Mouse (Mus musculus) gastrocnemius, postnatal 14 days (tissue): ENCODE data around the gene Srgap2. TPM values are rescaled to one million over a fixed set of nuclear protein-coding genes. Genes with fewer than 3 reads are reported as not detected.
A peak's percentile ranks its signal among the peaks of the same experiment; 100 is the strongest.

Experiments
- DNase-seq: peaks from one replicate; pipeline ENCODE4 v3.0.0; 2021; ENCODE audit warnings: mixed read lengths
- intact Hi-C: fragments of 180-260 bp; cut with DNase I; formaldehyde crosslinking; loops from one replicate; pipeline ENCODE4 v1.15.1; 2025; ENCODE audit warnings: low total_unique reads
- total RNA-seq, 2 experiments: library from RNA; stranded (reverse); gene quantifications; 2 replicates each; pipeline ENCODE4 v1.2.3; 2021

Srgap2 gene
- total RNA-seq, 2 experiments from 2014 or later: 21.2 to 21.5 TPM

- DNase-seq: no peak
- intact Hi-C loops: no loop called here
These were observed 215.9 kb downstream of the Srgap2 start for GRCm38 (mm10) chr1:131311284-131311683.

DNA sequence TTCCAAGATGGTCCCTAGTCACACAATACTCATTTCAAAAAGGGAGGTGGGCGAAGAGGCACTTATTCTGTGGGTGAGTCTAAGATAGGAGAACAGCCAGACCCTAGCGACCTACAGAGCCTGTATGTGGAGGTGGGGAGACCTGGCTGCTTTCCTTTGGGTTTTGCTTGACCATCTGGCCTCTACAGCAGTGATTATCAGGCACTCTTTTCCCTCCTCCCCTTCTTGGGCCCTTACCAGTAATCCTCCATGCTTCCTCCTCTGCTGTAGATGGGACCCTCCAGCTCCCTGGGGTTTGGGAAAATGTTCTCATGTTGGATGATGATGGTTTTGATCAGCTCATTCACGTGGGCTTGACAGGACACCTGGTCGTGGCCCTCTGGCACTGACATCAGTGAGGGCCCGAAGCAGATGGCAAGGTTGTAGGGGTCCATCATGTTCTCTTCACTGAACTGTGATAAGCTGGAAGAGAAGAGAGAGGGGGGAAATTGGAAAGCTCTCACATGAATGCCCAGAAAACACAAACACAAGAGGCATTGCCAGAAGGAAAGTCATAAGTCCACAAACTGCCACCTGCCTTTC, 216.8 kb downstream of the Srgap2 start:
- intact Hi-C loops: no loop called here
- DNase-seq: no peak

DNA sequence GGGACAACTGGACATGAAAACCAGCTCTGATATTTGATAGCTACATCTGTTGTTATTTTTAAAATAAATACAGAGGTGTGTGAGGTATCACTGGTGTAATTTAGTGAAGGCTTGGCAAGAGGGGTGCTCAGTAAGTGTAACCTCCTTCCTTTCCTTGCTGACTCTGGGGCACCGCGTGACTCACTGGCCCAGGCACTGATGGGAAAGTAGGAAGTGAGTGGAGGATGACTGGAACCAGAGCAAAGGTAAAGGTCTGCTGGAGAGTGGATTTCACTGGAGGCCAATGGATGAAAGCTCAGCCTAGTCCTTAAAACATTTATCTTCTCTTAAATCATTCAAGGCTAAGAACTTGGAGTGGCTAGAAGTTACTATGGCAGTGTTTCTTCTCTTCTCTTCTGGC, 226.4 kb downstream of the Srgap2 start:
- intact Hi-C loops: no loop called here
- no peak for DNase-seq

GRCm38 (mm10) chr1:131299788-131300187, 227.4 kb downstream of the Srgap2 start:
- intact Hi-C loops: no loop called here
- DNase-seq: no peak

- intact Hi-C loops: no loop called here
- DNase-seq: no peak
These were observed 227.9 kb downstream of the Srgap2 start for GRCm38 (mm10) chr1:131299240-131299639.

- intact Hi-C loops: no loop called here
- DNase-seq: no peak
These were observed 229.0 kb downstream of the Srgap2 start for GRCm38 (mm10) chr1:131298171-131298570.

GRCm38 (mm10) chr1:131296726-131297125, 230.4 kb downstream of the Srgap2 start:
- no peak for DNase-seq
- intact Hi-C loops: no loop called here

DNA sequence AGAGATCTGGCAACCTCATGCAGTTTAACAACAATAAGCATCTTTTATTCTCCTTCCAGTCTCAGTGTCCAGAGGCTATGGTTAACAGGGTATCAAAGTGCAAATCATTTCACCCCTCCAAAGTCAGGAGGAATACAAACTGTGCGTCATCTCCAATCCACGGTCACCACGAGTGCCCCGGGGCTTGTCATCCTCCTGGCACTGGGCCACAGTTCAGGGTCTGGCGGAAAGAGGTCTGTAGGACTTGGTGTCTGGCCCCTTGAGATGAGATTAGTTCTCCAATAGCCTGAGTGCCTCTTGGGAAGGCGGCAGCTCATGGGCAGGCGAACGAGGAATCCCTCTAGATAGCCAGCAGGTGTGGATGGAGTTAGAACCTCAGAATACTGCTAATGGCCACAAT, 232.0 kb downstream of the Srgap2 start:
- no peak for DNase-seq
- intact Hi-C loops: no loop called here

- DNase-seq: no peak
- intact Hi-C loops: loop anchor here (5.0 kb wide), 1 partner anchor 263 kb away; no protein-coding TSS in a partner anchor
These were observed 233.3 kb downstream of the Srgap2 start for GRCm38 (mm10) chr1:131293922-131294250.

- intact Hi-C loops: loop anchor here (5.0 kb wide), 1 partner anchor 264 kb away; no protein-coding TSS in a partner anchor
- DNase-seq: no peak
These were observed 233.8 kb downstream of the Srgap2 start for GRCm38 (mm10) chr1:131293221-131293921.

GRCm38 (mm10) chr1:131290648-131291047, 236.5 kb downstream of the Srgap2 start:
- DNase-seq: peak; percentile 50
- intact Hi-C loops: loop anchor here (5.0 kb wide), 1 partner anchor 267 kb away; no protein-coding TSS in a partner anchor

DNA sequence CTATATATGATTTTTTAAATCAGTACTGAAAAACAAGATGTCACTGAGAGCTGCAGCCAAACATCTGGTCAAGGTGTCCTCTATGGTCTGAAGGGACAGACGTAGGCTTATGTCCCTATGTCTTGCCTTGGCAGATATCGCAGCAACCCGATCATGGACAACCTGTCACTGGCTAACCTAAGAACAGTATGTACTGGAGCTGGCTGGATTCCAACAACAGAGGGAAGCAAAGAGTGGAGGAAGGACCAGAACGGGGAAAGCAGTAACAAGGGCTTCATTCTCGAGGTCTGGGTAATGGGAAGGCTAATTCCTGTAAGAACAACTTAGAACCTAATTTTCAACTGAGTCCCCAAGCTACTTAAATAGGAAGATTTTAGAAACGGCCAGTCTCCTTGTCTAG, 238.2 kb downstream of the Srgap2 start:
- DNase-seq: no peak
- intact Hi-C loops: no loop called here

GRCm38 (mm10) chr1:131287267-131287666, 239.9 kb downstream of the Srgap2 start:
- intact Hi-C loops: no loop called here

DNA sequence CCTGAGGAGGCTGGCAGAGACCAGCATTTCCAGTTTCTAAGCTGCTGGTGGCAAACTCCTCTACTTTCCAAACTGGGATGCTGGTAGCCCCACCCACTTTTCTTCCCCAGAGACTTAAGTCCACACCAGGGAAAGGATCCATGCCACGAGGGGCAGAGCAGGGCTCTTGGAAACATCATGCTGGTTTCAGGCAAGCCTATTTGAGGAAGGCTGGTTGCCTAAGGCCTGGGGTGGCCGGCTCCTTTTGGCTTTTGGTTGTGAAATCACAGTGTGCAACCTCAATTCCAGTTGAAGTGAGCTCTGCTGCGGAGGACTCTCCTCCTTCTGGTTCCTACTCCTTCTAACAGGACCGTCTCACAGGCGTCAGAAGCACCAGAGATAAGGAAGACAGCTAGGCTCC, 240.3 kb downstream of the Srgap2 start:
- intact Hi-C loops: no loop called here
- no peak for DNase-seq

More at GRCm38 (mm10) chr1:131287267-131287666, 239.9 kb downstream of the Srgap2 start:
- no peak for DNase-seq

- no peak for DNase-seq
- intact Hi-C loops: no loop called here
These were observed 242.5 kb downstream of the Srgap2 start for GRCm38 (mm10) chr1:131284616-131285015.

DNA sequence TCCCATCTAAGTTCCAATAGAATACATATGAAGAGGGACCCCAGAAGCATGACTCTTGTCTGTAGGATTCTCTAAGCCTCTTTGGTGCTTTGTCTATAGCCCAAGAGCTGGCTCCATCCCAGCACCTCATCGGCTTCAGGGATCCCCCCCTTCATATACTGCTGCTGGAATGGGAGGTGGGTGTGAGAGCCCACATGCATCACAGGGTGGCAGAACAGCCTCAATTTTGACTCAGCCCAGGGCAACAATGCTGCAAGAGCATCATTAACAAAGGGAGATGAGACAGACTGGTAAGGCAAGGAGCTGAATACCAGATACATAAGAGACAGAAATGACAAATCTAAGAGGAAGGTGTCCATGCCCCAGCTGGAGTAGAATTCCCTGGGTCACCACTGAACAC, 243.0 kb downstream of the Srgap2 start:
- intact Hi-C loops: no loop called here
- DNase-seq: no peak

DNA sequence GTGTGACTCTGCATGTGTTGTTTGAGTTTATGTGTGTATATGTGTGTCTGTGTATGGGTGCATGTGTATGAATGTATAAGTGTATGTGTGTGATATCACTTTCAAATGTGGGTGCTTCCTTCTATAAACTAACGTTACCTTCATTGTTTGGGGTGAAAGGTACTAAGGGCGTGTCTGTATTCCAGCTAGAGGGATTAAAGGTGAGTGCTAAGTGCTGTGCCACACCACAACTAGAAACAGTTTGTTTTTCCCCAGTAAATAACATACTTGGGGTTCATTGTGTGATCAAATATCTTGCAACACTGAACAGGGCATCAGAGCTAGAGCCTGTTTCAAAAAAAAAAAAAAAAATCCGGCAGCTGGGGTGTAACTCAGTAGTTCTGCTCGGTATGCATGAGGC, 245.4 kb downstream of the Srgap2 start:
- DNase-seq: no peak
- intact Hi-C loops: no loop called here

GRCm38 (mm10) chr1:131280280-131280679, 246.9 kb downstream of the Srgap2 start:
- intact Hi-C loops: no loop called here
- DNase-seq: no peak

- intact Hi-C loops: no loop called here
- DNase-seq: no peak
These were observed 247.7 kb downstream of the Srgap2 start, which contains the start of gene Ikbke for GRCm38 (mm10) chr1:131279456-131279776. Ikbke (minus strand) TSS chr1:131279606.

DNA sequence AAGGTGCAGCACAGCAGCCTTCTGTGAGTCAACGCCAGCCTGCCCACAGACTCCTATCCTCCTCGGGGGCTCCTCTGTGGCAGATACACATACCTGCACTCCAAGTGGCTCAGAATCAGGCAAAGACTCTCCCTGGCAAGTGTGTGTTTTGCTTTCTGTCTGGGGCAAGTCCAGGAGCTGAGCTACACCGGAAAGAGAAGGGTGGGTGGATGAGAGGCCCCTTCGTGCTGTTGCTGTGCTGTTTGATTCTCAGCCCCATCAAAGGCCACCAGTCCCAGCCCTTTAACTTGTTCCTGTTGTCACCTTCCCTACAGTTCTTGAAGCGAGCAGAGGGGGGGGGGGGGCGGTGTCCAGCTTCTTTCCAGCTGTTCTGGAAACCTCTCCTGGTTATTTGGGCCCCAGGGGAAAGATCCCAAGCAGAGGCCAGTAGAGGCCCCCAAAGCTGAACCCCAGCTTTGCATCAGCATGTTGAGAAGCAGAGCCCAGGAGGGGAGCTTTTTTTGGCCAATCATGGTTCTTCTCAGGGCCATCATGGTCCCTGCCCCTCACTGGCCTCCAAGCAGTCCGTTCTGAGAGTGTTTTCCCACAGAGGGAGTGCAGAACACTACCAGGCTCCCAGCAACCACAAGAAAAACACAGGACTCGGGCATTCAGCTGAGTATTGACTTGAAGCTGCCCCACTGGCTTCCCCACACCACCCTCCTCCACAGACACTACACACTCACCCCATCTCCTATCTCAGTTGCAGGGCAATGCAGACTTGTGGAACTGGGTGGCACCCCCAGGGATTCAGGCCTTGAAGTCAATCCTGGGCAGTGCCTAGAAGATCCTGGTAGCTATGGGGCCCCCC, 248.3 kb downstream of the Srgap2 start:
- DNase-seq: no peak
- intact Hi-C loops: no loop called here

DNA sequence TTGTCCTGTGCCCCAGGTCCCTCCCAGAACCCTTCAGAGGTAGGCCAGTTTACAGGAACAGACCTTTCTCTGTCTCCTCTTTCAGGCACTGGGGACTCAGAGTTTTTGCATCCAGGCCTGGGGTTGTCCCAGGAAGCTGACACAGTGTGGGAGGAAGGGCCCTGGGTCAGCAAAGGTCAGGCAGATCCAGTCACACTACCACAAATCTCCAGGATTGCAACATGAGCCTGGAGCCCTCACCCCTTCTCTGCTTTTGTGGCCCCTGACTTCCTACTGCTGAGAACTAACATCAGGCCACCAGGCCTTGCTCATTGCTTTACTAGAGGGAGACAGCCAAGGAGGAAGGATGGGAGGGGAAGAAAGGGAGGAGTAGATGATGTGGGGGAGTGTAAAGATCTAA, 250.3 kb downstream of the Srgap2 start:
- no peak for DNase-seq
- intact Hi-C loops: no loop called here
